Mouse (Mus musculus): ENCODE results near the gene Esd. TPM values are rescaled to one million over a fixed set of nuclear protein-coding genes. Genes with fewer than 3 reads are reported as not detected.

Esd gene
- 433 and 467 TPM in 2 replicates for polyA plus RNA-seq (2014; fragmentation: Nextera tagmentation; extraction: Ambion mirVana)

- H3K4me2 ChIP-seq (replicated peaks; ENCODE audit: low read depth, low read length), result peak within 1 kb of the TSS; percentile 61
- under 1% methylated on average over 53 of the region's 53 CpGs for WGBS
- H3K4me1 ChIP-seq (ENCODE audit: control insufficient read depth, insufficient read depth, low read length), result 0 out of 2 replicates have a peak, but pooled peaks cover 5% of the 10 kb centered on the region
- peaks cover 12% of the 10 kb centered on the region; the same call in 1 of the 2 replicates for H3K36me3 ChIP-seq (ENCODE audit: control insufficient read depth, insufficient read depth, low read length)
- peak; percentile 98 for ATAC-seq (ENCODE audit: low FRiP score, low TSS enrichment)
- no peaks in the 10 kb centered on the region for H3K27me3 ChIP-seq (ENCODE audit: control insufficient read depth, insufficient read depth, low read length)
- H3K4me3 ChIP-seq (ENCODE audit: low read length), result peak within 1 kb of the TSS; percentile 82
- peak within 1 kb of the TSS; percentile 86 for H3K27ac ChIP-seq (ENCODE audit: low read depth, low read length)
- peak within 1 kb of the TSS; percentile 84 for H3K9ac ChIP-seq (ENCODE audit: low read depth, low read length)
- no peaks in the 10 kb centered on the region for H3K9me3 ChIP-seq (ENCODE audit: control insufficient read depth, low read length)
These were observed at the start of gene Esd for GRCm38 (mm10) chr14:74732079-74732783. TSS of gene Esd (plus strand) at chr14:74732297.

DNA sequence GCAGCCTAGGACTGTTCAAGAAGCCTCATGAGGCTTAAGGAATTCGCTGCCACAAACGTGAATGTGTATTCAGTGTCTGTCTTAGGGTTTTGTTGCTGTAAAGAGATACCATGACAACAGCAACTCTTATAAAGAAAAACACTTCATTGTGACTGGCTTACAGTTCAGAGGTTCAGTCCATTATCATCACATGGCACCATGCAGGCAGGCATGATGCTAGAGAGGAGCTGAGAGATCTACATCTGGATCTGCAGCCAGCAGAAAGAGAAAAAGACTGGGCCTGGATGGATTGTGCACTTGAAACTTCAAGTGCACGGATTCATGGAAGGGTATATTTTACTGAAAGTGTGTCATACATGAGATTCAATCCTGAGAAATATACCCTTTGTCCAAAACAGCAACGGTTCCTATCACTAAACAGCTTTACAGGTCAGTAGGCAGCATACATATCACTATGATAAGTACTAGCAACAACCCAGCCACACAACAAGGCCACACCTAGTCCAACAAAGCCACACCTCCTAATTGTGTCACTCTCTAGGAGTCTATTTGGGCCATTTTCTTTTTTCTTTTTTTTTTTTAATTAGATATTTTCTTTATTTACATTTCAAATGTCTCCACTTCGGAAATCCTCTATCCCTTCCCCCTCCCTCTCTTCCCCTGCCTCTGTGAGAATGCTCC lies 47.7 kb upstream of the Esd start:
- Histone ChIP-seq H3K9ac (ENCODE audit: low read depth, low read length) (no peak overlapping the region), H3K36me3 (ENCODE audit: control insufficient read depth, insufficient read depth, low read length) (no peaks in the 10 kb centered on the region), H3K27me3 (ENCODE audit: control insufficient read depth, insufficient read depth, low read length) (no peaks in the 10 kb centered on the region), H3K9me3 (ENCODE audit: control insufficient read depth, low read length) (no peaks in the 10 kb centered on the region), H3K4me3 (ENCODE audit: low read length) (no peak overlapping the region), H3K27ac (ENCODE audit: low read depth, low read length) (no peak overlapping the region), H3K4me2 (replicated peaks; ENCODE audit: low read depth, low read length) (no peak overlapping the region), H3K4me1 (ENCODE audit: control insufficient read depth, insufficient read depth, low read length) (no peaks in the 10 kb centered on the region)
- no peak for ATAC-seq (ENCODE audit: low FRiP score, low TSS enrichment)
- WGBS, result 79% methylated on average over 5 of the region's 5 CpGs

- H3K4me2 ChIP-seq (replicated peaks; ENCODE audit: low read depth, low read length), result no peak overlapping the region
- no peaks in the 10 kb centered on the region for H3K36me3 ChIP-seq (ENCODE audit: control insufficient read depth, insufficient read depth, low read length)
- no peaks in the 10 kb centered on the region for H3K27me3 ChIP-seq (ENCODE audit: control insufficient read depth, insufficient read depth, low read length)
- H3K9me3 ChIP-seq (ENCODE audit: control insufficient read depth, low read length), result no peaks in the 10 kb centered on the region
- ATAC-seq (ENCODE audit: low FRiP score, low TSS enrichment), result no peak
- WGBS, result 91% methylated on average over 2 of the region's 2 CpGs
- H3K27ac ChIP-seq (ENCODE audit: low read depth, low read length), result no peak overlapping the region
- H3K4me3 ChIP-seq (ENCODE audit: low read length), result no peak overlapping the region
- H3K4me1 ChIP-seq (ENCODE audit: control insufficient read depth, insufficient read depth, low read length), result no peaks in the 10 kb centered on the region
- H3K9ac ChIP-seq (ENCODE audit: low read depth, low read length), result no peak overlapping the region
These were observed 40.1 kb upstream of the Esd start for GRCm38 (mm10) chr14:74691963-74692362.

- peak; percentile 71; the same call in 1 of the 2 replicates for ATAC-seq (ENCODE audit: low FRiP score, low TSS enrichment)
- H3K4me3 ChIP-seq (ENCODE audit: low read length), result no peak overlapping the region
- no peaks in the 10 kb centered on the region for H3K9me3 ChIP-seq (ENCODE audit: control insufficient read depth, low read length)
- no peak overlapping the region for H3K27ac ChIP-seq (ENCODE audit: low read depth, low read length)
- no peaks in the 10 kb centered on the region for H3K36me3 ChIP-seq (ENCODE audit: control insufficient read depth, insufficient read depth, low read length)
- H3K27me3 ChIP-seq (ENCODE audit: control insufficient read depth, insufficient read depth, low read length), result no peaks in the 10 kb centered on the region
- H3K4me2 ChIP-seq (replicated peaks; ENCODE audit: low read depth, low read length), result no peak overlapping the region
- no peak overlapping the region for H3K9ac ChIP-seq (ENCODE audit: low read depth, low read length)
- no peaks in the 10 kb centered on the region for H3K4me1 ChIP-seq (ENCODE audit: control insufficient read depth, insufficient read depth, low read length)
- WGBS, result 27% methylated on average over 4 of the region's 4 CpGs
These were observed 35.3 kb upstream of the Esd start for GRCm38 (mm10) chr14:74696766-74697165.

DNA sequence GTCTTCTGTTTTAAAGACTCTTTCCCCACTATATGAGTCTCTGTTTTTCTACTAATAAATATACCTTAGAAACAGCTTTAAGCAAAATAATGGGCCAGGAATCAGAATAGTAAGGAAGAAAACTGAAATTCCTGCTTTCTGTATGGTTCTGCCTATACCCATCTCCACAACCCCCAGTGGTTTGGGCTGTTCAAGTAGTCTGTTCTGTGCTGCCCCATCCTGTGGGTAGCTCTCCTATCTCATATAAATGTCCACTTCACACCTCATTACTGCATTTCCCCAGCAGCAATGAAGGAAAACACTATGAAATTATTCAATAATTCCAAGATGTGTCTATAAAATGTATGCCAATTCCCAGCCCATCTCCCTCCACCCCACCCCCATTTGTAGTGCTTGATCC lies 34.7 kb upstream of the Esd start:
- Histone ChIP-seq H3K27me3 (ENCODE audit: control insufficient read depth, insufficient read depth, low read length) (no peaks in the 10 kb centered on the region), H3K4me3 (ENCODE audit: low read length) (no peak overlapping the region), H3K4me1 (ENCODE audit: control insufficient read depth, insufficient read depth, low read length) (no peaks in the 10 kb centered on the region), H3K36me3 (ENCODE audit: control insufficient read depth, insufficient read depth, low read length) (no peaks in the 10 kb centered on the region), H3K9ac (ENCODE audit: low read depth, low read length) (no peak overlapping the region), H3K27ac (ENCODE audit: low read depth, low read length) (no peak overlapping the region), H3K9me3 (ENCODE audit: control insufficient read depth, low read length) (no peaks in the 10 kb centered on the region), H3K4me2 (replicated peaks; ENCODE audit: low read depth, low read length) (no peak overlapping the region)
- ATAC-seq (ENCODE audit: low FRiP score, low TSS enrichment), result no peak

DNA sequence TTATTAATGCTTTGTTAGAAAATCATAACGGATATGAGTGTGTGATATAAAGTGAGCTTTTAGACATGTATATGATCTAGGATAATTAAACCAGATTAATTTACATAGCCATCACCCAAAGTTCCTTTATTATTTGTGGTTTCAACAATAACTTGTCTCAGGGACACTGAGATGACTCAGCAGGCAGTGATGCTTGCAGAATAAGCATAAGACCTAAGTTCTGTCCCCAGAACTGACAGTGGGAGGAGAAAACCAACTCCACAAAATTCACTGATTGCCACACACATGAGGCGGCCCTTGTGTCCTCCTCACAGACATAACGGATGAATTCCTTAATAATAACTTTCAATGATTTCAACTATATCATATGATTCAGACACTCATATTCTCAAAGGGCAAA lies 32.9 kb upstream of the Esd start:
- no peak overlapping the region for H3K4me3 ChIP-seq (ENCODE audit: low read length)
- ATAC-seq (ENCODE audit: low FRiP score, low TSS enrichment), result no peak
- H3K9me3 ChIP-seq (ENCODE audit: control insufficient read depth, low read length), result no peaks in the 10 kb centered on the region
- H3K27ac ChIP-seq (ENCODE audit: low read depth, low read length), result no peak overlapping the region
- WGBS, result 86% methylated on average over 3 of the region's 3 CpGs
- no peak overlapping the region for H3K4me2 ChIP-seq (replicated peaks; ENCODE audit: low read depth, low read length)
- H3K36me3 ChIP-seq (ENCODE audit: control insufficient read depth, insufficient read depth, low read length), result no peaks in the 10 kb centered on the region
- no peaks in the 10 kb centered on the region for H3K27me3 ChIP-seq (ENCODE audit: control insufficient read depth, insufficient read depth, low read length)
- no peaks in the 10 kb centered on the region for H3K4me1 ChIP-seq (ENCODE audit: control insufficient read depth, insufficient read depth, low read length)
- H3K9ac ChIP-seq (ENCODE audit: low read depth, low read length), result no peak overlapping the region

DNA sequence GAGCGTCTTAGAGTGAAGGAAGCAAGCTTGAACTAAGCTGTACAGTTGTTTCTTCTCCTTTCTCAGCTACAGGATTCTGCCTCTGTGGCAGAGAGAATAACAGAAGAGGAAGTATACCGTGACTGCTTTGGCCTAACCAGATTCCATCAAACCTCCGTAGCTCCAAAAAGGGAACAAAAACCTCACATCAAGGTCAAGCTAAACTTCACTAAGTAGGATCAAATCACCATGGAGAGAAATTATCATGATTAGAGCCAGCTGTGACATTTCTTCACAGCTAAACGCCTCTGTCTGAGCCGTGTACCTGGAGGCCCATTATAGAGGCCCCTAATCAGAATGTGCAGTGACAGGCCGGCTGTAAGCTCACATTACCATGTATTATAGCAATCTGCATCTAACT lies 28.2 kb upstream of the Esd start:
- no peak overlapping the region for H3K9ac ChIP-seq (ENCODE audit: low read depth, low read length)
- no peaks in the 10 kb centered on the region for H3K4me1 ChIP-seq (ENCODE audit: control insufficient read depth, insufficient read depth, low read length)
- H3K27ac ChIP-seq (ENCODE audit: low read depth, low read length), result no peak overlapping the region
- H3K4me2 ChIP-seq (replicated peaks; ENCODE audit: low read depth, low read length), result no peak overlapping the region
- ATAC-seq (ENCODE audit: low FRiP score, low TSS enrichment), result no peak
- no peaks in the 10 kb centered on the region for H3K9me3 ChIP-seq (ENCODE audit: control insufficient read depth, low read length)
- no peaks in the 10 kb centered on the region for H3K36me3 ChIP-seq (ENCODE audit: control insufficient read depth, insufficient read depth, low read length)
- no peaks in the 10 kb centered on the region for H3K27me3 ChIP-seq (ENCODE audit: control insufficient read depth, insufficient read depth, low read length)
- WGBS, result 32% methylated on average over 6 of the region's 6 CpGs
- no peak overlapping the region for H3K4me3 ChIP-seq (ENCODE audit: low read length)

- Histone ChIP-seq H3K27ac (ENCODE audit: low read depth, low read length) (no peak overlapping the region), H3K4me3 (ENCODE audit: low read length) (no peak overlapping the region), H3K36me3 (ENCODE audit: control insufficient read depth, insufficient read depth, low read length) (no peaks in the 10 kb centered on the region), H3K4me1 (ENCODE audit: control insufficient read depth, insufficient read depth, low read length) (no peaks in the 10 kb centered on the region), H3K27me3 (ENCODE audit: control insufficient read depth, insufficient read depth, low read length) (no peaks in the 10 kb centered on the region), H3K4me2 (replicated peaks; ENCODE audit: low read depth, low read length) (no peak overlapping the region), H3K9me3 (ENCODE audit: control insufficient read depth, low read length) (no peaks in the 10 kb centered on the region), H3K9ac (ENCODE audit: low read depth, low read length) (no peak overlapping the region)
- ATAC-seq (ENCODE audit: low FRiP score, low TSS enrichment), result no peak
- 29% methylated on average over 3 of the region's 3 CpGs for whole genome bisulfite sequencing
These were observed 23.0 kb upstream of the Esd start for GRCm38 (mm10) chr14:74709054-74709453.

DNA sequence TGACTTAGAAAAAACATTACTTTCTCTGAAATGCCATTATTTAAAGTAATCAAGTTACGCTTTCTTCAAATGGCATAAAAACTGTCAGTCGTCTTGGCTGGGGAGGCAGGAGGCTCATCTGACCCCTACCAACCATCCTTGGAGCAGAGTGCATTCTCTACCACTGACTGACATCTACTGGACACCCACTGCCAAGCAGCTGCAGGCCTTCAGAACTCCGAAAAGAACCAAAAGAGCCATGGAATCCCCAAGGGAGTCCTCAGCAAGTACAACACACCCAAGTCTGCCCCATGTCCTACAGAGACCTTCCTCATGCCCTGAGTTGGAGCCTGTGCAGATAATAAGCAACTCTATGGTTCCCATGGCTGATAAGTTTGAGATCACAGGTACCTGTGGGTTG lies 8.6 kb upstream of the Esd start:
- Histone ChIP-seq H3K9ac (ENCODE audit: low read depth, low read length) (no peak overlapping the region), H3K9me3 (ENCODE audit: control insufficient read depth, low read length) (no peaks in the 10 kb centered on the region), H3K4me2 (replicated peaks; ENCODE audit: low read depth, low read length) (no peak overlapping the region), H3K4me3 (ENCODE audit: low read length) (no peak overlapping the region), H3K36me3 (ENCODE audit: control insufficient read depth, insufficient read depth, low read length) (no peaks in the 10 kb centered on the region), H3K27me3 (ENCODE audit: control insufficient read depth, insufficient read depth, low read length) (no peaks in the 10 kb centered on the region), H3K27ac (ENCODE audit: low read depth, low read length) (no peak overlapping the region), H3K4me1 (ENCODE audit: control insufficient read depth, insufficient read depth, low read length) (no peaks in the 10 kb centered on the region)
- ATAC-seq (ENCODE audit: low FRiP score, low TSS enrichment), result no peak
- WGBS, result 58% methylated on average over 3 of the region's 3 CpGs
